Comparison of ENCODE assay signal across 15 mouse cellular contexts in the genomic region with DNA sequence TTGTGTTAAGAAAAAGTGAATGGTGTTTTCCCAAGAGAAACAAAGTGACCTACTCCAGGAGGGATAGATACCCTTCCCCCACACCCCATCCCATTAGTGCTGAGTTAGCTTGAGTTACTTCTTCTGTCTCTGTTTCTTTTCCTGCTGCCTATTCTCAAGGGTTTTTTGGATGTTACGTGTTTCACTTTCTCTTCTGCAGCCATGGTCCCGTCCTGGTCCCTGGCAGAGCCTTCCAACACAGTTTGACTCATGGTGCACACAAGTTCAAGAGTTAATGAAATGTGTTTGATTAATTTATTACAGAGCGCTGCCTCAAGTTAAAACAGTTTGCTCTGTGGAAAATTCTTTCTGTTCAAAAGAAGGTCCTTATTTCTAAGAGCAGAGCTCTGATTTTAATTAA. TPM values are rescaled to one million over a fixed set of nuclear protein-coding genes. Genes with fewer than 3 reads are reported as not detected.
DNase-seq lines count a peak whose midpoint lies in the region; ATAC-seq and TF ChIP-seq lines count a peak whose summit lies in the region.
"Had no signal": no experiment of that assay in that cellular context is flagged by ENCODE, and none has a peak within 500 bp of the region (broad histone marks: within the 10 kb centered on the region; RNA-seq: fewer than 3 reads in every experiment).

No protein-coding gene starts in this region.

- ATAC-seq in kidney, postnatal 0 days (replicated peaks; ENCODE audit: low FRiP score, low read depth) = no peak
- no peak for ATAC-seq in frontal cortex, adult (ENCODE audit: low TSS enrichment)
- ATAC-seq: forebrain, embryonic 15.5 days; hindbrain, postnatal 0 days had no signal

- no peaks in the 10 kb centered on the region for H3K9me3 ChIP-seq in kidney, postnatal 0 days (replicated peaks; ENCODE audit: low read length)
- H3K9me3 ChIP-seq: forebrain, embryonic 15.5 days had no signal

- DNase-seq in kidney, postnatal 0 days (ENCODE audit: low spot score) = no peak
- no peak for DNase-seq in kidney, adult 18-20 months
- peak; percentile 44 for DNase-seq in Muller cell, postnatal 12 days (ENCODE audit: inconsistent ontology term)
- DNase-seq in embryo, embryonic 10.5 days (ENCODE audit: low spot score) = peak; percentile 45
- peak; percentile 38 to 59 for DNase-seq in kidney, postnatal 36 days
- DNase-seq in thymus, postnatal 36 days = no peak
- DNase-seq: adrenal gland, postnatal 25 days; cerebellum, adult 9-10 months; heart, adult 2 months; layer of hippocampus, postnatal 36 days; lung, embryonic 14.5 days had no signal

- 0 out of 2 replicates have a peak overlapping the region, but pooled peaks have one; percentile 31 for H3K27ac ChIP-seq in kidney, postnatal 0 days
- H3K27ac ChIP-seq: forebrain, embryonic 15.5 days; heart, adult 2 months; hindbrain, postnatal 0 days; macrophage had no signal

- H3K27me3 ChIP-seq in kidney, postnatal 0 days (ENCODE audit: insufficient read depth, low read length) = no peaks in the 10 kb centered on the region
- H3K27me3 ChIP-seq: forebrain, embryonic 15.5 days had no signal

- H3K4me3 ChIP-seq in kidney, postnatal 0 days (replicated peaks; ENCODE audit: low read depth, low read length) = no peak overlapping the region
- H3K4me3 ChIP-seq: forebrain, embryonic 15.5 days; heart, adult 2 months had no signal

- H3K9ac ChIP-seq in kidney, postnatal 0 days (ENCODE audit: low read depth, low read length) = no peak overlapping the region
- H3K9ac ChIP-seq: forebrain, embryonic 15.5 days; lung, embryonic 14.5 days had no signal

- H3K36me3 ChIP-seq in kidney, postnatal 0 days (ENCODE audit: insufficient read depth, low read length) = no peaks in the 10 kb centered on the region
- H3K36me3 ChIP-seq: forebrain, embryonic 15.5 days had no signal

- H3K4me2 ChIP-seq in kidney, postnatal 0 days (ENCODE audit: low read length) = peak overlapping the region; percentile 11; the same call in 1 of the 2 replicates
- H3K4me2 ChIP-seq: forebrain, embryonic 15.5 days; lung, embryonic 14.5 days had no signal

- 45% methylated on average over 3 of the region's 3 CpGs for WGBS in kidney, postnatal 0 days

- 0 out of 2 replicates have a peak, but pooled peaks cover 5% of the 10 kb centered on the region for H3K4me1 ChIP-seq in kidney, postnatal 0 days (replicated peaks; ENCODE audit: insufficient read depth, low read length)

- TF ChIP-seq CTCF in kidney, postnatal 0 days (IDR thresholded peaks at IDR 0.05; ENCODE audit: low read depth) = no peak

RNA-seq across cellular contexts. Expression of a gene that starts 44.0 kb away (rescaled TPM):
- polyA plus RNA-seq in kidney, postnatal 0 days (2015; fragmentation: Nextera tagmentation; extraction: Ambion mirVana) = 45.9 and 46.6 TPM in 2 replicates

Comparison
In these comparisons a context has a peak if more than half of its experiments do, and no peak if none do; other contexts are left out.
1. DNase-seq: peak in Muller cell, postnatal 12 days (single experiment), embryo, embryonic 10.5 days (single experiment) and kidney, postnatal 36 days (2 of 2); none in kidney, postnatal 0 days (single experiment), kidney, adult 18-20 months (single experiment) and thymus, postnatal 36 days (0 of 2).